Mouse (Mus musculus): Measurements from ENCODE around the gene Dusp28. TPM values are rescaled to one million over a fixed set of nuclear protein-coding genes. Genes with fewer than 3 reads are reported as not detected.

Dusp28 gene
- total and polyA plus RNA-seq, 3 experiments = 3.6 to 4.6 (median 3.6) TPM

DNA sequence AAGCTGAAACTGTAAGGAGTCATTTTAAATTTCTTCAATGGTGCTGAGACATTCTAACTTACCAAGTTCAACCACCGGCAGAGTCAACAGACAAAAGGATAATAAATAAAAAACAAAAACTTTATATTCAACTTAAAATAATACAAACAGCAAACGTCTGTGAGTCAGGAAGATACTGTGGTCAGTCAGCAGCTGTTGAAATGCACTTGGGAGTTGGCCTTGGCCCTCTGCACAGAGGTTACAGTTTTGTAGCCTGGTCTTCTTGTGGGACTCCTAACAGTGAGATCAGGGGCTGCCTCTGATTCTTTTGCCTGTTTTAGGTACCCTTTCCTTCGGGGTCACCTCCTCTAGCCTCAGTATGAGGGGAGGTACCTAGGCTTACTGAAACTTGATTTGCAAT lies 12.9 kb upstream of the Dusp28 start:
- peaks cover 61% of the 10 kb centered on the region for H3K27me3 ChIP-seq (replicated peaks)
- no peak for TF ChIP-seq UBTF (IDR thresholded peaks at IDR 0.05; ENCODE audit: low read depth, low read length)
- no peak for TF ChIP-seq MYC (IDR thresholded peaks at IDR 0.05; ENCODE audit: low read depth, low read length)
- no peak for TF ChIP-seq SIN3A (IDR thresholded peaks at IDR 0.05; ENCODE audit: low read length)
- no peak for TF ChIP-seq JUN (IDR thresholded peaks at IDR 0.05; ENCODE audit: insufficient read depth, low read depth, low read length)
- TF ChIP-seq RAD21 (IDR thresholded peaks at IDR 0.05; ENCODE audit: low read depth, low read length) = no peak
- no peak for TF ChIP-seq MXI1 (IDR thresholded peaks at IDR 0.05; ENCODE audit: low read depth, low read length)
- no peak for TF ChIP-seq RCOR1 (conservative IDR thresholded peaks at IDR 0.05; ENCODE audit: low read depth, low read length)
- no peak for TF ChIP-seq ZC3H11A (IDR thresholded peaks at IDR 0.05; ENCODE audit: low read depth, low read length)
- H3K9me3 ChIP-seq (replicated peaks; ENCODE audit: low read length) = no peaks in the 10 kb centered on the region
- no peak overlapping the region for H3K4me3 ChIP-seq (replicated peaks in 1 of 3; ENCODE audit: low read depth in 2 of 3, low read length in 2 of 3, poor library complexity in 1 of 3)
- no peaks in the 10 kb centered on the region for H3K4me1 ChIP-seq (ENCODE audit: control insufficient read depth in 1 of 2, insufficient read depth in 2 of 2)
- in situ Hi-C loops (cut with MboI; ENCODE audit: low pct_ligation_motif_present, low pct_unique_long_range_greater_than_20kb, low sequenced_read_pairs) = no loop called here
- DNase-seq (ENCODE audit: extremely low read depth) = no peak
- dilution Hi-C loops (cut with MboI; ENCODE audit: extremely low pct_ligation_motif_present, extremely low pct_unique_long_range_greater_than_20kb, low sequenced_read_pairs) = no loop called here
- H3K79me2 ChIP-seq (replicated peaks; ENCODE audit: control insufficient read depth, extremely low read depth, insufficient read depth, poor library complexity, severe bottlenecking) = no peaks in the 10 kb centered on the region
- H3K36me3 ChIP-seq (replicated peaks in 1 of 2; ENCODE audit: control insufficient read depth in 1 of 2, insufficient read depth in 1 of 2, low read length in 1 of 2) = no peaks in the 10 kb centered on the region
- H3K9ac ChIP-seq (ENCODE audit: insufficient read depth, low read depth) = no peak overlapping the region
- no peak overlapping the region for H3K4me2 ChIP-seq (ENCODE audit: insufficient read depth, low read depth, poor library complexity, severe bottlenecking)
- H3K27ac ChIP-seq (ENCODE audit: insufficient read depth, low read depth) = no peak overlapping the region

DNA sequence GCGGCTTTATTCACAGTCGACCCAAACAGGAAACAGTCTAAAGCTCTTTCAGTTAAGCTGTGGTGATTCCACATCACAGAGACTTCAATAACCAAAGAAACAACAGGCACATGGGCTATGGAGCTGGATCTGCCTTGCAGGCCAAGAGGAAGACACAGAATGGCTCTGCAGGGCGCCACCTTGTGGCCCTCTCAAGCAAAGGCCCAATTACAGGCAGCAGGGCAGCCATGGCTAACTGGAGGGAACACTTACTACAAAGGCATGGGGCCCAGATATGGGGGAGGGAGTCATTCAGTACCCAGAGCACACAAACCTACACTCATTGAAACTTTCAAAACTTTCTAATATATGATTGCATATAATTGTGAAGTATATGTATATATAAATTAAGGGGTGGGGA lies 11.7 kb upstream of the Dusp28 start:
- peak; percentile 76 for DNase-seq (ENCODE audit: extremely low read depth)
- peaks cover 0 to 3% of the 10 kb centered on the region in 2 experiments; a peak in 2 of 4 replicates for H3K4me1 ChIP-seq (ENCODE audit: control insufficient read depth in 1 of 2, insufficient read depth in 2 of 2)
- peaks cover 61% of the 10 kb centered on the region for H3K27me3 ChIP-seq (replicated peaks)
- no peak overlapping the region for H3K27ac ChIP-seq (ENCODE audit: insufficient read depth, low read depth)
- dilution Hi-C loops (cut with MboI; ENCODE audit: extremely low pct_ligation_motif_present, extremely low pct_unique_long_range_greater_than_20kb, low sequenced_read_pairs) (no loop called here), in situ Hi-C loops (cut with MboI; ENCODE audit: low pct_ligation_motif_present, low pct_unique_long_range_greater_than_20kb, low sequenced_read_pairs) (loop anchor here (5.0 kb wide), 1 partner anchor 53 kb away; no protein-coding TSS in a partner anchor)
- no peaks in the 10 kb centered on the region for H3K9me3 ChIP-seq (replicated peaks; ENCODE audit: low read length)
- TF ChIP-seq SMC3 (IDR thresholded peaks at IDR 0.05; ENCODE audit: low read depth, low read length) (peak; percentile 80), IRF4 (IDR thresholded peaks at IDR 0.05; ENCODE audit: low read depth, low read length) (peak; percentile 17; the same call in 1 of the 2 replicates), CTCF (conservative IDR thresholded peaks at IDR 0.05 in 1 of 2, IDR thresholded peaks at IDR 0.05 in 1 of 2; ENCODE audit: low read depth in 2 of 2, low read length in 2 of 2) (peak; percentile 84 to 87), GABPA (IDR thresholded peaks at IDR 0.05; ENCODE audit: insufficient replicate concordance, low read depth, low read length) (no peak), CHD2 (IDR thresholded peaks at IDR 0.05; ENCODE audit: low read length) (no peak), MAX (IDR thresholded peaks at IDR 0.05; ENCODE audit: low read length) (0 out of 2 replicates have a peak, but pooled peaks have one; percentile 23), NELFE (IDR thresholded peaks at IDR 0.05; ENCODE audit: low read depth, low read length) (peak; percentile 29; the same call in 1 of the 2 replicates), ELF1 (IDR thresholded peaks at IDR 0.05; ENCODE audit: low read depth, low read length) (no peak), MYC (IDR thresholded peaks at IDR 0.05; ENCODE audit: low read depth, low read length) (no peak), RAD21 (IDR thresholded peaks at IDR 0.05; ENCODE audit: low read depth, low read length) (peak; percentile 55)
- no peaks in the 10 kb centered on the region for H3K79me2 ChIP-seq (replicated peaks; ENCODE audit: control insufficient read depth, extremely low read depth, insufficient read depth, poor library complexity, severe bottlenecking)
- no peak overlapping the region for H3K4me3 ChIP-seq (replicated peaks in 1 of 3; ENCODE audit: low read depth in 2 of 3, low read length in 2 of 3, poor library complexity in 1 of 3)
- H3K4me2 ChIP-seq (ENCODE audit: insufficient read depth, low read depth, poor library complexity, severe bottlenecking) = no peak overlapping the region
- no peaks in the 10 kb centered on the region for H3K36me3 ChIP-seq (replicated peaks in 1 of 2; ENCODE audit: control insufficient read depth in 1 of 2, insufficient read depth in 1 of 2, low read length in 1 of 2)
- no peak overlapping the region for H3K9ac ChIP-seq (ENCODE audit: insufficient read depth, low read depth)

All from CH12.LX (cell line).